ENCODE assay signal across 21 mouse cellular contexts in genomic region chr3:102143536-102143935, GRCm38 (mm10). TPM values are rescaled to one million over a fixed set of nuclear protein-coding genes. Genes with fewer than 3 reads are reported as not detected.
A peak's percentile ranks its signal among the peaks of the same experiment; 100 is the strongest.
DNase-seq lines count a peak whose midpoint lies in the region; ATAC-seq and TF ChIP-seq lines count a peak whose summit lies in the region.
"Had no signal": no experiment of that assay in that cellular context is flagged by ENCODE, and none has a peak within 500 bp of the region (broad histone marks: within the 10 kb centered on the region; RNA-seq: fewer than 3 reads in every experiment).

No protein-coding gene starts in this region.

- intact Hi-C loops in left cerebral cortex, postnatal 4 days (cut with DNase I) = no loop called here

- H3K4me3 ChIP-seq in forebrain, embryonic 10.5 days = no peak overlapping the region
- H3K4me3 ChIP-seq in forebrain, embryonic 14.5 days (ENCODE audit: low read depth, low read length) = no peak overlapping the region
- H3K4me3 ChIP-seq in liver, embryonic 14.5 days (ENCODE audit: insufficient read depth in 1 of 2, low read depth in 2 of 2, low read length in 2 of 2) = no peak overlapping the region
- H3K4me3 ChIP-seq: forebrain, embryonic 12.5 days; limb, embryonic 13.5 days; lung, embryonic 15.5 days; midbrain, embryonic 12.5 days; neural tube, embryonic 12.5 days had no signal

- no peak overlapping the region for H3K9ac ChIP-seq in forebrain, embryonic 14.5 days (ENCODE audit: low read length)
- peak overlapping the region; percentile 47 for H3K9ac ChIP-seq in liver, embryonic 14.5 days (replicated peaks)
- H3K9ac ChIP-seq: forebrain, embryonic 12.5 days; limb, embryonic 13.5 days; lung, embryonic 15.5 days; midbrain, embryonic 12.5 days; neural tube, embryonic 12.5 days had no signal

- 87% methylated on average over 3 of the region's 3 CpGs for WGBS in forebrain, embryonic 10.5 days
- 89% methylated on average over 3 of the region's 3 CpGs for WGBS in forebrain, embryonic 14.5 days
- WGBS in liver, embryonic 14.5 days (ENCODE audit: insufficient replicate concordance) = 14% methylated on average over 3 of the region's 3 CpGs

- no peak for TF ChIP-seq CTCF in liver, embryonic 14.5 days (IDR thresholded peaks at IDR 0.05; ENCODE audit: low read depth)

- H3K27ac ChIP-seq in forebrain, embryonic 10.5 days = peak overlapping the region; percentile 67; the same call in 1 of the 2 replicates
- no peak overlapping the region for H3K27ac ChIP-seq in forebrain, embryonic 14.5 days (ENCODE audit: low read depth, low read length)
- H3K27ac ChIP-seq in liver, embryonic 14.5 days = peak overlapping the region; percentile 93
- H3K27ac ChIP-seq: forebrain, embryonic 12.5 days; limb, embryonic 13.5 days; lung, embryonic 15.5 days; macrophage; midbrain, embryonic 12.5 days; neural tube, embryonic 12.5 days had no signal

- H3K9me3 ChIP-seq in forebrain, embryonic 10.5 days = no peaks in the 10 kb centered on the region
- H3K9me3 ChIP-seq in forebrain, embryonic 14.5 days (replicated peaks; ENCODE audit: control insufficient read depth, low read length) = no peaks in the 10 kb centered on the region
- no peaks in the 10 kb centered on the region for H3K9me3 ChIP-seq in liver, embryonic 14.5 days (ENCODE audit: control insufficient read depth, low read length)
- H3K9me3 ChIP-seq: forebrain, embryonic 12.5 days; limb, embryonic 13.5 days; lung, embryonic 15.5 days; midbrain, embryonic 12.5 days; neural tube, embryonic 12.5 days had no signal

- DNase-seq in forebrain, embryonic 10.5 days (ENCODE audit: extremely low spot score, low spot score) = no peak
- no peak for DNase-seq in forebrain, embryonic 14.5 days (ENCODE audit: low spot score)
- DNase-seq in spleen, postnatal 36 days (ENCODE audit: low spot score in 2 of 2) = peak; percentile 12 to 50
- no peak for DNase-seq in spleen, postnatal 14 days (ENCODE audit: low spot score in 2 of 2)
- DNase-seq in liver, embryonic 14.5 days (ENCODE audit: low read depth in 3 of 3, low spot score in 3 of 3) = peak; percentile 75 to 76 (median 76)
- no peak for DNase-seq in left cerebral cortex, postnatal 4 days
- no peak for DNase-seq in layer of hippocampus, adult 11-12 months (ENCODE audit: low spot score)
- no peak for DNase-seq in layer of hippocampus, postnatal 25 days (ENCODE audit: extremely low spot score in 1 of 2, low spot score in 1 of 2)
- DNase-seq: adrenal gland, adult 2 months; cerebellum, adult 9-11 months; gastrocnemius, postnatal 10 days; kidney, adult 11 months; right cerebral cortex, adult 18-20 months; thymus, adult 2 months had no signal

- no peak overlapping the region for H3K4me2 ChIP-seq in forebrain, embryonic 14.5 days (ENCODE audit: low read length)
- peak overlapping the region; percentile 54 for H3K4me2 ChIP-seq in liver, embryonic 14.5 days (ENCODE audit: low read depth)
- H3K4me2 ChIP-seq: forebrain, embryonic 12.5 days; limb, embryonic 13.5 days; lung, embryonic 15.5 days; midbrain, embryonic 12.5 days; neural tube, embryonic 12.5 days had no signal

- no peaks in the 10 kb centered on the region for H3K36me3 ChIP-seq in forebrain, embryonic 10.5 days (replicated peaks)
- H3K36me3 ChIP-seq in forebrain, embryonic 14.5 days (ENCODE audit: control insufficient read depth, insufficient read depth, low read length) = no peaks in the 10 kb centered on the region
- H3K36me3 ChIP-seq in liver, embryonic 14.5 days (replicated peaks; ENCODE audit: control insufficient read depth, insufficient read depth, low read depth) = no peaks in the 10 kb centered on the region
- H3K36me3 ChIP-seq: forebrain, embryonic 12.5 days; limb, embryonic 13.5 days; lung, embryonic 15.5 days; midbrain, embryonic 12.5 days; neural tube, embryonic 12.5 days had no signal

- peaks cover 51% of the 10 kb centered on the region for H3K4me1 ChIP-seq in forebrain, embryonic 10.5 days
- peaks cover 3% of the 10 kb centered on the region for H3K4me1 ChIP-seq in forebrain, embryonic 14.5 days (ENCODE audit: control insufficient read depth, insufficient read depth, low read length)
- H3K4me1 ChIP-seq in liver, embryonic 14.5 days (replicated peaks; ENCODE audit: control insufficient read depth in 2 of 2, insufficient read depth in 2 of 2, low read length in 1 of 2) = peaks cover 46 to 51% of the 10 kb centered on the region in 2 experiments
- H3K4me1 ChIP-seq: limb, embryonic 13.5 days; lung, embryonic 15.5 days had no signal

- ATAC-seq in forebrain, embryonic 14.5 days = no peak
- ATAC-seq in liver, embryonic 14.5 days (ENCODE audit: insufficient read depth) = peak; percentile 74

- H3K27me3 ChIP-seq in forebrain, embryonic 10.5 days (ENCODE audit: poor library complexity, severe bottlenecking) = peaks cover 55% of the 10 kb centered on the region
- H3K27me3 ChIP-seq in forebrain, embryonic 14.5 days (replicated peaks; ENCODE audit: control insufficient read depth, insufficient read depth, low read length) = no peaks in the 10 kb centered on the region
- H3K27me3 ChIP-seq in liver, embryonic 14.5 days (ENCODE audit: control insufficient read depth, insufficient read depth, low read length) = no peaks in the 10 kb centered on the region
- H3K27me3 ChIP-seq: forebrain, embryonic 12.5 days; limb, embryonic 13.5 days; lung, embryonic 15.5 days; neural tube, embryonic 12.5 days had no signal

- TF ChIP-seq EP300 in liver, embryonic 14.5 days (IDR thresholded peaks at IDR 0.05; ENCODE audit: low read depth) = peak; percentile 87

RNA-seq across cellular contexts. Expression of gene Casq2, which starts 57.3 kb away (rescaled TPM):
- not detected in 2 replicates for polyA plus RNA-seq in forebrain, embryonic 10.5 days (2016; fragmentation: Nextera tagmentation; extraction: Ambion mirVana)
- 0.48 TPM in 2 replicates for polyA plus RNA-seq in forebrain, embryonic 14.5 days (2014; fragmentation: Nextera tagmentation; extraction: Ambion mirVana)
- 0.31 and 0.89 TPM in 2 replicates for polyA plus RNA-seq in liver, embryonic 14.5 days (2012; rRNA removed)
- 0.49 and 0.88 TPM in 2 replicates for polyA plus RNA-seq in liver, embryonic 14.5 days (2014; fragmentation: Nextera tagmentation; extraction: Ambion mirVana)
- under 1 TPM; 0.44 to 0.89 TPM for total RNA-seq in left cerebral cortex, postnatal 4 days (2021)
- 1 to 10 TPM in 1 of 2 experiments, under 1 TPM in 1; 0.91 to 1.3 TPM for total RNA-seq in layer of hippocampus, postnatal 25 days (2021)
- total RNA-seq: hematopoietic stem cell, adult 5-6 weeks had no signal
- polyA plus RNA-seq: macrophage had no signal

Comparison
In these comparisons a context has a peak if more than half of its experiments do, and no peak if none do; other contexts are left out.
1. DNase-seq: peak in spleen, postnatal 36 days (2 of 2) and liver, embryonic 14.5 days (3 of 3); none in forebrain, embryonic 10.5 days (single experiment), forebrain, embryonic 14.5 days (single experiment), spleen, postnatal 14 days (0 of 2), left cerebral cortex, postnatal 4 days (single experiment), layer of hippocampus, adult 11-12 months (single experiment) and layer of hippocampus, postnatal 25 days (0 of 2).